Mouse (Mus musculus) heart, adult 2 months (tissue): ENCODE measurements around the gene Depdc5.

Source experiments
- CTCF ChIP-seq: fragments of 200-600 bp; IDR thresholded peaks from 2 replicates; pipeline ENCODE4 v1.8.1; 2022; ENCODE audit warnings: antibody characterized with exemption, mild to moderate bottlenecking, moderate library complexity
- EP300 ChIP-seq: fragments of 200-500 bp; IDR thresholded peaks from 2 replicates; pipeline ENCODE4 v1.6.1; 2011; ENCODE audit warnings: low read depth, low read length, control low read depth; ENCODE audit not compliant: insufficient read depth
- POLR2A ChIP-seq: fragments of 200-500 bp; IDR thresholded peaks from 2 replicates; pipeline ENCODE4 v1.6.1; 2011; ENCODE audit warnings: mild to moderate bottlenecking, low read depth, low read length, control low read depth; ENCODE audit not compliant: insufficient read depth

DNA sequence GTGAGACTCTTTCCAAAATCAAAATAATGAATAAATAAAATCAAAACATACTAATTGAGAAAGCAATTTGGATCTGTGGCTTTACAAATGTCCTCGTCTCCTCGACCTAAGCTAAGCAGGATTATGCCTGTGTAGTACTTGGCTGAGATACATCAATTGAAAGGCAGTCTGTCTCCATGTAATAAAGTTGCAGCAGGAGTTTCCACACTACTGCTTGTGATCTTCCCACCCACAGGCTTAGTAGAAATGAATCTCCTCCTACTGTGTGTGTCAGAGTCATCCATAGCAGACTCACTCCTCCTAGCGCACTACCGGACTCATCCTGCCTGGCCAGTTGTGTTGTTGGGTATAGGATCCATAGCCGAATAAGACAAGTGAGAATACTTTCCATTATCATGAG is 8.8 kb downstream of the Depdc5 start:
- TF ChIP-seq POLR2A (no peak), CTCF (no peak), EP300 (no peak)
